Mouse (Mus musculus) embryo, embryonic 11 days (tissue): ENCODE data around the gene Ndufs1.
"Not testable (repeated sequence)": the region's sequence is repeated elsewhere in the genome, so short reads cannot be mapped to it uniquely, and the experiment has no call there.

Experiments
- DNase-seq: peaks from one replicate; pipeline ENCODE4 v3.0.0-alpha.2; 2015

Ndufs1 gene

DNA sequence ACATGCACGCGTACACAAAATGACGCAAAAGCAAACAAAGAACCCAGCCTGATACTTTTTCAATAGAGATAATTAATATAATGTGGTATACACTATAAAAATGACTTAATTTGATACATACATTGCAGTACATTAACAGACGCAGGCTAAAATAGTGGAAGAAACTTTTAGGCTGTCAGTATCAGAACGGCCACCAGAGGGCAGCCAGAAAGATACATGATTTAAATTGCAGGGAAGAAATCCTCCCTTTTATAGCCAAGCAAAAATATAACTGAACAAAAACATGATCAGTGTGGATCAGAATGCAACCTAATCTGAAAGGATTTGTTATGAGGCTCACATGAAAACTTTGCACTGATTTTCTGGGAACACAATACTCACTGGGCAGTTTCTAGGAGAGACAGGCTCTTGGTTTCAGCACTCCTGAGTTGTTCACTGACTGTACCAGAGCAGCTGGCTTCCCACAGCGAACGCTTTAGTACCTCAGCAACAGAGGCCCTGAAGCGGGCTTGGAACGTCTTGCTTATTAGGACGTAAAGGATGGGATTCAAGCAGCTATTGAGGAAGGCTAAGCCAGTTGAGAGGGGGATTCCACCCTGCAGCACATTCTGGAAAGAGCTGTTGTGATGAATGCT lies 6.1 kb upstream of the Ndufs1 start:
- peak; percentile 64 for DNase-seq

GRCm38 (mm10) chr1:63182212-63182611 lies 5.6 kb upstream of the Ndufs1 start:
- DNase-seq = no peak

- no peak for DNase-seq
These were observed 4.8 kb upstream of the Ndufs1 start for GRCm38 (mm10) chr1:63181480-63181879.

- DNase-seq = peak; percentile 97
These were observed 4.4 kb upstream of the Ndufs1 start for GRCm38 (mm10) chr1:63181019-63181418.

GRCm38 (mm10) chr1:63180575-63180974 lies 3.9 kb upstream of the Ndufs1 start:
- DNase-seq = peak; percentile 15

DNA sequence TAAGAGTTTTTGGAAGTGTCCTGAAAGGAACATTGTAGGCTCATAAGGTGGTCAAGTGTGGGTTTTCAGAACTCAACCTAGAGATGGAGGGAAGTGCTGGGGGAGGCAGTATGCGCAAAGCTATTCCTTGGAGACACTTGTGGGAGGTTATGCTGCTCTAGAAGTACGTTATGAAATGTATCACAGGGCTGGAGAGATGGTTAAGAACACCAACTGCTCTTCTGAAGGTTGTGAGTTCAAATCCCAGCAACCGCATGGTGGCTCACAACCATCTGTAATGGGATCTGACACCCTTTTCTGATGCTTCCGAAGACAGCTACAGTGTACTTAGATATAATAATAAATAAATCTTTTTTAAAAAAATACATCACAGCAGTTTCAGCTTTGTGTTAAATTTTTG lies 3.5 kb upstream of the Ndufs1 start:
- no peak for DNase-seq

GRCm38 (mm10) chr1:63178308-63178707 lies 1.7 kb upstream of the Ndufs1 start:
- DNase-seq = no peak

- DNase-seq = no peak
These were observed 402 bp downstream of the Ndufs1 start for GRCm38 (mm10) chr1:63176259-63176603.

- DNase-seq = peak; percentile 21
These were observed 780 bp downstream of the Ndufs1 start for GRCm38 (mm10) chr1:63175853-63176252.

DNA sequence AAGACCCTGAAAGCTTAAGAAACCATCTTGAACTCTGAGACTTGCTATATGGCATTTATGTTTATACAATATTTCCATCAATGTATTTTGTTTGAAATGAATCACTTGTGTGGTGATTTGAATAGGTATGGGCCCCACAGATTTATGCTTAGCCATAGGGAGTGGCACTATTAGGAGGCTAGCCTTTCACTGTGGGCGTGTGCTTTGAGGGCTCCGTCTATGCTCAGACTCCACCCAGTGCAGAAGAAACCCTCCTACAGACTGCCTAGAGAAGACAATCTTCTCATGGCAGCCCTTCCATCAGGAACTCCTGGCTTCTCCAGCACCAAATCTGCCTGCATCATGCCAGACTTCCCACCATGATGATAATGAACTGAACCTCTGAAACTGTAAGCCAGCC lies 8.0 kb downstream of the Ndufs1 start:
- DNase-seq = no peak

GRCm38 (mm10) chr1:63140231-63140630 lies 36.4 kb downstream of the Ndufs1 start:
- no peak for DNase-seq

- DNase-seq = not testable (repeated sequence)
These were observed 38.0 kb downstream of the Ndufs1 start for GRCm38 (mm10) chr1:63138586-63138985.

DNA sequence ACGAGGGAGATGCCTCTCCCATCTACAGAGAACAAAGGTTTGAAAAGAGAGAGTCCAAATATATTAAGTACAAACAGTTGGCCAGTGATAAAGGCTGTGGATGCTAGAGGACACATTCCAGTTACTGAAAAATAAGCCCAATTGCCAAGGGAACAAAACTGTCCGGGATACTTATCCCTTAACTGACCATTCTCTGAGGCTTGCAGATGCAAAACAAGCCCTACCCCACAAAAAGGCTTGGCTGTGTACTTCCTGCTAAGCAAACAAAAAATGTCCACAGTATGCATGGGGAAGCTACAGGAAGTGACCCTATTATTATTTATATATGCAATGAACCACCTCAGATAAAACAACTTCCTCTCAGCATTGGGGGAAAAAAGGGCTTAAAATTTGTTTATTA lies 38.7 kb downstream of the Ndufs1 start:
- no peak for DNase-seq

DNA sequence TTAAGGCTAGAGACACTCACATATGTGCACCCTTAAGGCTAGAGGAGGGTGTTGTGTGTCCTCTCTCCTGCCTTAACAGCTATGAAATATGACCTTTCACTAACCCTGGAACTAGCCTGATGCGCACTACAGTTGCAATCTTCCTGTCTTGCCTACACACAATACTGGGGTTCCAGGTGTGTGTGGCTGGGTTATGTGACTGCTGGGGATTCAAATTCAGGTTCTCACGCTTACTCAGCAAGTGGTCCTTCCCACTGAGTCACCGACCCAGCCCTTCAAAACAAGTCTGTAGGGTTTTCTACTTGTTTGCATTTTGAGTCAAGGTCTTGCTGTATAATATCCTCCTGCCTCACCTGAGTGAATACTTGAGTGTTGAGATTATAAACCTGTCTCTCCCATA lies 42.1 kb downstream of the Ndufs1 start:
- no peak for DNase-seq

GRCm38 (mm10) chr1:63131766-63132165 lies 44.9 kb downstream of the Ndufs1 start:
- DNase-seq = no peak

DNA sequence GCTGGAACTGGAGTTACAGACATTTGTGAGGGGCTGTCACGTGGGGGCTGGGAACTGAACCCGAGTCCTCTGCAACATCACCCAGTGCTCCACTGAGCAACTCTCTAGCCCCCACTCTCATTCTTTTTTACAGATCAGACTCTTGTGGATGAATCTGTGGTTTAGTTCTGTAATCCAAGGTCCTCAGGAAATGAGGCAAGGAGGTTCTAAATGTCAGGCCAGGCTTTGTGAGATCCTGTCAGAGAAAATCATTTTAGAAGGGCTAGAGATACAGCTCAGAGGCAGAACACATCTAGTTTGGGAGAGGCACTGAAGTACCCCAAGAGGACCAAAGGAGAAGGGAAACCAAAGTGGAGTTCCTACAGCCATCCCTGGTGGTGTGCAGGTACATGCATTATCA lies 45.8 kb downstream of the Ndufs1 start:
- no peak for DNase-seq

DNA sequence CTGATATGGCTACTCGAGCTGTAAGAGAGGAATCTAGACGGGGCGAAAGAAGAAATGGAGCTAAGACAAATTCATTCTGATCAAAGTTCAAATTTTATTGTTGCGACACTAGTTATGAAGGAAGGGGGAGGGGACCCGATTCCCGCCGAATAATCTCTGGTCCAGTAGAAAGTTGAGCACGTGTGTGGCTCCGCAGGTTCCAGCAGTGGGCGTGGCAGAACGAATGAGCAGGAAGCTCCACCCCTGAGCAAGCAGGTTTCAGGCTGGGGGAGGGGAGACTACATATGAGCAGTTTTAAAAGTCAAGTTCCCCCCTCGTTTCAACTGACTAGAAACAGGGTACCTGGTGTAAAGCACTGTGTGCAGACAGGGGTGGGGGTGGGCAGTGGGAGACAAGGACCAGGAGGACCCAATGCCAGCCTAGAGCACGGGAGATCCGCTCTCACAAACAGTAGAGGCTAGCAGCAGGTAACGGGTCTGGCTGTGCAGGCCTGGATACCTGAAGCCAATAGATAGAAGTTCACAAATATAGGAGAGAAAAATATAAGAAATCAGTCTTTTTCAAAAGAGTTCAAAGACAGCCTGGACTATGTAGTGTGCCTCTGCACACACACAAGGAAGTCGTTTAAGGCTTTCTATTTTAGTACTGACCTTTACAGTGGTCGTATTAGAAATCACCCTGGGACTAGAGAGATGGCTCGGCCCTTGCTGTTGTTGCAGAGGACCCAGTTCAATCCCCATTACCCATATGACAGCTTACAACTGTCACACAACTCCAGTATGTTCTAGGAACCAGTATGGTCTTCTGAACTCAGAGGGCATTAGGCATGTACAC lies 46.6 kb downstream of the Ndufs1 start:
- DNase-seq = no peak

- DNase-seq = no peak
These were observed 47.4 kb downstream of the Ndufs1 start for GRCm38 (mm10) chr1:63129273-63129672.

- no peak for DNase-seq
These were observed 50.4 kb downstream of the Ndufs1 start for GRCm38 (mm10) chr1:63126206-63126605.

- no peak for DNase-seq
These were observed 52.7 kb downstream of the Ndufs1 start for GRCm38 (mm10) chr1:63123823-63124450.

- no peak for DNase-seq
These were observed 54.6 kb downstream of the Ndufs1 start for GRCm38 (mm10) chr1:63122005-63122404.

- no peak for DNase-seq
These were observed 56.3 kb downstream of the Ndufs1 start for GRCm38 (mm10) chr1:63120382-63120781.

DNA sequence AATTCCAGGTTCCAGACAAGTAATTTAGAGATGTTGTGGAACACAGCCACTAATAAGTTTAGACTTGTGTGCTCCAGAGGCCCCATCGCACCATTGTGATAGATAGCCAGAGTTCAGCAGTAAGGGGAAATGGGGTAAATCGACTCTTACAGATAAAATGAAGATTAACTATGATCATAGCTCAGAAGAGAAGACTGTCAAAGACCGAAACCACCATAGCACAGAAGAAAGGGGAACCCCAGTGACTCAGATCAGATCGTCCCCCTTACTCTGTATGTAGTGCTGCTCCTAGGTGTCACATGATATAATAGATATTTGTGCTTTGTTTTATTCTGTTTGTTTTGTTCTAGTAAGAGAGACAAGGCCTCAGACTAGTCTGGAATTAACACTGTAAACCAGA lies 57.0 kb downstream of the Ndufs1 start:
- DNase-seq = no peak

DNA sequence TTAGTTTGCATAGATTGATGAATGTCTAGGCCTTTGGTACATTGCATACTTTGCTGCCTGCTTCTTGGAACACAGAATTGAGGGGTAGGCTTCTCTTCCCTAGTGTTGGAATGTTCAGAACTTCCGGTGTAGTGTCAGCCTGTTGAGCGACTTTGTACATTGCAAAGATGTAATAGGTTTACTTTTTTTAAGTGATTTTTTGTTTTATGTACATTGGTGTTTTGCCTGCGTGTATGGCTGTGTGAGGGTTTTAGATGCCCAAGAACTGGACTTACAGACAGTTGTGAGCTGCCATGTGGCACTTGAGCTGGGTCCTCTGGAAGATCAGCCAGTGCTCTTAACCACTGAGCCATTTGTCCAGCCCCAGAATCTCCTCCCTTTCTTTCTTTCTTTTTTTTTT lies 61.1 kb downstream of the Ndufs1 start:
- no peak for DNase-seq
